Mouse (Mus musculus) spleen, adult 2 months (tissue): Measurements from ENCODE around the gene Isx. TPM values are rescaled to one million over a fixed set of nuclear protein-coding genes. Genes with fewer than 3 reads are reported as not detected.

Source experiments
- DNase-seq, 2 experiments: peaks; one replicate each; pipeline versions ENCODE4 v3.0.0 to v3.0.0-alpha.2; 2012 to 2021; ENCODE audit warnings: low spot score in 2 of 2, low read depth in 1 of 2
- H3K27ac ChIP-seq: fragments of 200-500 bp; 2 replicates; pipeline ENCODE4 v1.5.1; 2012; ENCODE audit warnings: low read length, inconsistent platforms; ENCODE audit not compliant: insufficient read depth
- H3K27me3 ChIP-seq: fragments of 200-500 bp; 2 replicates; pipeline ENCODE4 v1.6.1; 2012; ENCODE audit warnings: mild to moderate bottlenecking, moderate library complexity, low read length, inconsistent platforms; ENCODE audit not compliant: control insufficient read depth, insufficient read depth
- H3K36me3 ChIP-seq: fragments of 200-500 bp; 2 replicates; pipeline ENCODE4 v1.6.1; 2012; ENCODE audit warnings: mild to moderate bottlenecking, low read length, inconsistent platforms; ENCODE audit not compliant: control insufficient read depth, insufficient read depth
- H3K4me1 ChIP-seq: fragments of 200-500 bp; 2 replicates; pipeline ENCODE4 v1.6.1; 2011; ENCODE audit warnings: inconsistent platforms; ENCODE audit not compliant: control insufficient read depth, insufficient read depth, insufficient read length
- H3K4me3 ChIP-seq: fragments of 200-500 bp; 2 replicates; pipeline ENCODE4 v1.5.1; 2011; ENCODE audit warnings: mild to moderate bottlenecking, inconsistent platforms; ENCODE audit not compliant: insufficient read depth, insufficient read length; ENCODE audit errors: extremely low read depth
- CTCF ChIP-seq: fragments of 200-500 bp; IDR thresholded peaks from 2 replicates; pipeline ENCODE4 v1.5.1; 2011; ENCODE audit warnings: mild to moderate bottlenecking, inconsistent platforms; ENCODE audit not compliant: insufficient read depth, insufficient read length, insufficient replicate concordance; ENCODE audit errors: extremely low read depth
- POLR2A ChIP-seq: fragments of 200-500 bp; IDR thresholded peaks from 2 replicates; pipeline ENCODE4 v1.6.1; 2011; ENCODE audit warnings: low read depth, low read length, inconsistent platforms
- WGBS: fragments of 180-500 bp; shearing (Covaris S2); methylation state at CpG from one replicate; pipeline ENCODE4 v1.1.7; 2018; 5-methylcytosine and 5-hydroxymethylcytosine counted together
- polyA plus RNA-seq: library from polyadenylated mRNA; depleted of rRNA; stranded (reverse); fragments of >200 nt; gene quantifications from 2 replicates; pipeline ENCODE4 v1.2.3, GENCODE M21; 2012; rRNA removed

The Isx gene
- polyA plus RNA-seq: 0.04 TPM in 1 of 2 replicates, not detected in the other

- no peaks in the 10 kb centered on the region for H3K4me1 ChIP-seq
- H3K4me3 ChIP-seq: no peak within 1 kb of the TSS
- 82% methylated on average over 3 of the region's 3 CpGs for WGBS
- no peak within 1 kb of the TSS for H3K27ac ChIP-seq
- no peaks in the 10 kb centered on the region for H3K27me3 ChIP-seq
- no peak for TF ChIP-seq CTCF
- no peak for TF ChIP-seq POLR2A
- H3K36me3 ChIP-seq: no peaks in the 10 kb centered on the region
- no peak for DNase-seq
Observed at GRCm38 (mm10) chr8:74872940-74873339, at the start of gene Isx. TSS of gene Isx (plus strand) at chr8:74873173.

GRCm38 (mm10) chr8:74827689-74828088 is 45.3 kb upstream of the Isx start:
- H3K4me3 ChIP-seq: no peak overlapping the region
- TF ChIP-seq POLR2A (no peak), CTCF (no peak)
- H3K36me3 ChIP-seq: no peaks in the 10 kb centered on the region
- H3K27me3 ChIP-seq: no peaks in the 10 kb centered on the region
- no peaks in the 10 kb centered on the region for H3K4me1 ChIP-seq
- DNase-seq: no peak
- 60% methylated on average over 3 of the region's 3 CpGs for WGBS
- no peak overlapping the region for H3K27ac ChIP-seq

GRCm38 (mm10) chr8:74831322-74831721 is 41.7 kb upstream of the Isx start:
- Histone ChIP-seq H3K36me3 (no peaks in the 10 kb centered on the region), H3K4me3 (no peak overlapping the region), H3K27me3 (no peaks in the 10 kb centered on the region), H3K27ac (no peak overlapping the region), H3K4me1 (no peaks in the 10 kb centered on the region)
- DNase-seq: no peak
- 81% methylated on average over 5 of the region's 5 CpGs for WGBS
- TF ChIP-seq CTCF (no peak), POLR2A (no peak)

- H3K36me3 ChIP-seq: no peaks in the 10 kb centered on the region
- H3K4me1 ChIP-seq: no peaks in the 10 kb centered on the region
- no peak for TF ChIP-seq POLR2A
- no peak overlapping the region for H3K4me3 ChIP-seq
- 71% methylated on average over 1 of the region's 1 CpGs for WGBS
- H3K27ac ChIP-seq: no peak overlapping the region
- no peak for DNase-seq
- no peaks in the 10 kb centered on the region for H3K27me3 ChIP-seq
Observed at GRCm38 (mm10) chr8:74834246-74834645, 38.7 kb upstream of the Isx start.

DNA sequence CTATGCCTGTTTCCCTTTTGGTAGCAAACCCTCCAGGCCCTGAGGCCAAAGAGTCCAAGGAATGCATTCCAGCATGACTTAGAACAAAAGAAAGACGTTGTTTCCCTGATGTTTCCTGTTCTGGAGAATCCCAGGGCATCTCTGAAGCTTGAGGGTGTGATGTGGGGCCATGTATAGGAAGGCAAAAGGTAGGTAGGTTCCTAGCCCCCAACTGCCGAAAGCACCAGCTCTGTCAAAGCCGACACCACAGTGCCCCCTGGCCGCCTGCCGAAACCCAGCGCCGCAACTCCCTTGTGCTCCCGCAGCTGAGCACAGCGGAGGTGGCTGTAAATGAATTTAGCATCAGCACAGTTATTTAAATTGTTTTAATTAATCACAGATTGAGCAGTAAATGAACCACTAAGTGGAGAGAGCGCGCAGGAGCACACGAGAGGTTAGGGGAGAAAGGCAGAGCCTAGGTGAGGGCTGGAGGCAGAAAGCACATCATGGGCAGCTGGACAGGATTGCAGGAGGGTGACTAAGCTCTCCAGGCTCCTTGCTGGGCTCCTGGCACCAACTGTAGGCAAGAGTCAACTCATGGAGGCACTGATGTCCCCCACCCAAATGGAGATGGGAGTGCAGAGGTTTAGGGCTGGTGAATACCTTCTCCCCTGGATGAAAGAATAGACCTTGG is 25.5 kb upstream of the Isx start:
- TF ChIP-seq CTCF: no peak
- TF ChIP-seq POLR2A: no peak
- H3K4me1 ChIP-seq: no peaks in the 10 kb centered on the region
- no peaks in the 10 kb centered on the region for H3K36me3 ChIP-seq
- WGBS: 29% methylated on average over 12 of the region's 12 CpGs
- H3K4me3 ChIP-seq: no peak overlapping the region
- DNase-seq: no peak
- no peak overlapping the region for H3K27ac ChIP-seq
- no peaks in the 10 kb centered on the region for H3K27me3 ChIP-seq

DNA sequence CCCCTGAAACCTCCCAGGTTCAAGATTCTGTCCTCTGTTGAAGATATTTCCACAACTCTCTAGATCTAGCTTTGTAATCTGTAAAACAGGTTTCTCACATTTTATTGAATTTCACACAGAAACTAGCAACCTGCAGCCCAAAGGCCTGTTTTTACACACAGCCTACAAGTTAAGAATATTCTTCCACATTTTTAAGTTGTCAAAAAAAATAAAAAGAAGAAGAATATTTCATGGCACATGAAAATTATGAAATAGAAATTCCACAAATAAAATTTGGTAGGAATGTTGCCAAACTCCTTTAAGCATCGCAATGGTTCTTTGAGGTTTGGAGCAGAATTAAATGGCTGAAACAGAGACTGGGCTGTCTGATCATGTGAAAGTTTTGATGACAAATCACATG is 24.3 kb upstream of the Isx start:
- Histone ChIP-seq H3K27me3 (no peaks in the 10 kb centered on the region), H3K27ac (no peak overlapping the region), H3K4me1 (no peaks in the 10 kb centered on the region), H3K36me3 (no peaks in the 10 kb centered on the region), H3K4me3 (no peak overlapping the region)
- TF ChIP-seq POLR2A (no peak), CTCF (no peak)
- 89% methylated on average over 1 of the region's 1 CpGs for WGBS
- DNase-seq: no peak

GRCm38 (mm10) chr8:74850971-74851370 is 22.0 kb upstream of the Isx start:
- no peak overlapping the region for H3K27ac ChIP-seq
- TF ChIP-seq CTCF: no peak
- no peak for TF ChIP-seq POLR2A
- no peak for DNase-seq
- H3K4me1 ChIP-seq: no peaks in the 10 kb centered on the region
- no peak overlapping the region for H3K4me3 ChIP-seq
- no peaks in the 10 kb centered on the region for H3K36me3 ChIP-seq
- H3K27me3 ChIP-seq: no peaks in the 10 kb centered on the region

GRCm38 (mm10) chr8:74851837-74852236 is 21.1 kb upstream of the Isx start:
- DNase-seq: no peak
- H3K36me3 ChIP-seq: no peaks in the 10 kb centered on the region
- H3K27me3 ChIP-seq: no peaks in the 10 kb centered on the region
- no peak overlapping the region for H3K27ac ChIP-seq
- WGBS: 33% methylated on average over 3 of the region's 3 CpGs
- TF ChIP-seq CTCF: no peak
- TF ChIP-seq POLR2A: no peak
- H3K4me1 ChIP-seq: no peaks in the 10 kb centered on the region
- H3K4me3 ChIP-seq: no peak overlapping the region
